ENCODE assay signal across 14 mouse cellular contexts in the genomic region with DNA sequence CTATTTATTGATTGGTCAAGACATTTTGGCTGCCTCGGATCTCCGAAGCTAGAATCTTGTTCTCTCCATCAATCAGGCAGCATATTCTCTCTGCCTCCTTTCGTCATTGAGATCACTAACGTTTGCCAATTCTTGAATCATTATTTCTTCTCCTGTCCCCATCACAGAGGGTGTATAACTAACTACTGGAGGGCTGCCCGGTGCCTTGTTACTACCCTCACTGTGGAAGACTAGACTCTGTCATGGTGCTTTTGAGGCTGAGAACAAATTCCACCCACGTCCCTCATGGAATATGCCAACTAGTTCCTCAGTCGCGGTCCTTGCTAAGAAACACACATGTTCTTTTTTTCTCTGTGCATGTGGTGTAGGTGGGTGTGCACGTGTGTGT. TPM values are rescaled to one million over a fixed set of nuclear protein-coding genes. Genes with fewer than 3 reads are reported as not detected.
DNase-seq lines count a peak whose midpoint lies in the region; ATAC-seq and TF ChIP-seq lines count a peak whose summit lies in the region.
"Had no signal": no experiment of that assay in that cellular context is flagged by ENCODE, and none has a peak within 500 bp of the region (broad histone marks: within the 10 kb centered on the region; RNA-seq: fewer than 3 reads in every experiment).

No protein-coding gene starts in this region.

- H3K36me3 ChIP-seq in forebrain, embryonic 16.5 days (ENCODE audit: control insufficient read depth, insufficient read depth), result no peaks in the 10 kb centered on the region
- no peaks in the 10 kb centered on the region for H3K36me3 ChIP-seq in midbrain, postnatal 0 days (ENCODE audit: insufficient read depth, low read length)
- H3K36me3 ChIP-seq: G1E had no signal

- no peak overlapping the region for H3K9ac ChIP-seq in forebrain, embryonic 16.5 days (replicated peaks; ENCODE audit: low read depth, low read length)
- H3K9ac ChIP-seq in midbrain, postnatal 0 days (replicated peaks; ENCODE audit: low read length, poor library complexity, severe bottlenecking), result no peak overlapping the region

- peak; percentile 82 for ATAC-seq in forebrain, embryonic 16.5 days
- peak; percentile 63 for ATAC-seq in midbrain, postnatal 0 days (ENCODE audit: low FRiP score)

- 27% methylated on average over 9 of the region's 9 CpGs for WGBS in cerebellum, adult 2 months
- 53% methylated on average over 9 of the region's 9 CpGs for WGBS in forebrain, embryonic 16.5 days
- 70% methylated on average over 9 of the region's 9 CpGs for WGBS in midbrain, postnatal 0 days

- intact Hi-C loops in gastrocnemius, postnatal 14 days (cut with DNase I; ENCODE audit: low total_unique reads), result no loop called here

- no peaks in the 10 kb centered on the region for H3K9me3 ChIP-seq in forebrain, embryonic 16.5 days (ENCODE audit: control insufficient read depth, low read length)
- no peaks in the 10 kb centered on the region for H3K9me3 ChIP-seq in midbrain, postnatal 0 days (ENCODE audit: low read length)
- H3K9me3 ChIP-seq: G1E had no signal

- H3K4me2 ChIP-seq in forebrain, embryonic 16.5 days (ENCODE audit: low read length), result no peak overlapping the region
- H3K4me2 ChIP-seq in midbrain, postnatal 0 days (ENCODE audit: low read depth, low read length, poor library complexity, severe bottlenecking), result no peak overlapping the region

- no peaks in the 10 kb centered on the region for H3K27me3 ChIP-seq in cerebellum, adult 2 months (ENCODE audit: control insufficient read depth, insufficient read depth, low read length)
- no peaks in the 10 kb centered on the region for H3K27me3 ChIP-seq in forebrain, embryonic 16.5 days (replicated peaks; ENCODE audit: control insufficient read depth, insufficient read depth, low read length)
- H3K27me3 ChIP-seq in midbrain, postnatal 0 days (ENCODE audit: insufficient read depth, low read length), result no peaks in the 10 kb centered on the region

- no peak for TF ChIP-seq POLR2A in cerebellum, adult 2 months (IDR thresholded peaks at IDR 0.05; ENCODE audit: borderline replicate concordance, insufficient read depth, low read length)

- no peak for TF ChIP-seq CTCF in cerebellum, adult 2 months (IDR thresholded peaks at IDR 0.05; ENCODE audit: borderline replicate concordance, insufficient read depth, low read depth, low read length)
- TF ChIP-seq CTCF in midbrain, postnatal 0 days (IDR thresholded peaks at IDR 0.05), result no peak

- no peak overlapping the region for H3K4me3 ChIP-seq in cerebellum, adult 2 months (replicated peaks; ENCODE audit: insufficient read depth, low read depth, low read length)
- H3K4me3 ChIP-seq in forebrain, embryonic 16.5 days (replicated peaks; ENCODE audit: low read length), result no peak overlapping the region
- H3K4me3 ChIP-seq in midbrain, postnatal 0 days (ENCODE audit: low read depth, low read length), result no peak overlapping the region
- H3K4me3 ChIP-seq: heart, adult 2 months had no signal

- peaks cover 23% of the 10 kb centered on the region for H3K4me1 ChIP-seq in cerebellum, adult 2 months (ENCODE audit: control insufficient read depth, insufficient read depth, low read length)
- peaks cover 10% of the 10 kb centered on the region; the same call in 1 of the 2 replicates for H3K4me1 ChIP-seq in forebrain, embryonic 16.5 days (replicated peaks; ENCODE audit: control insufficient read depth, insufficient read depth, low read length)
- H3K4me1 ChIP-seq in midbrain, postnatal 0 days (ENCODE audit: insufficient read depth, low read length), result no peaks in the 10 kb centered on the region; the same call in 1 of the 2 replicates

- peak; percentile 50 to 63 for DNase-seq in cerebellum, adult 2 months
- DNase-seq in layer of hippocampus, postnatal 10 days (ENCODE audit: low spot score in 2 of 2), result peak; percentile 78 to 82
- DNase-seq in midbrain, postnatal 0 days (ENCODE audit: low spot score), result peak; percentile 82
- no peak for DNase-seq in spleen, adult 18-20 months
- DNase-seq in thymus, adult 18-20 months, result no peak
- no peak for DNase-seq in lung, postnatal 36 days
- DNase-seq in gastrocnemius, postnatal 14 days, result no peak
- DNase-seq: adrenal gland, postnatal 25 days; heart, adult 2 months; kidney, postnatal 25 days; lung, postnatal 4 days; retina, postnatal 1 day had no signal

- peak overlapping the region; percentile 70 for H3K27ac ChIP-seq in cerebellum, adult 2 months (ENCODE audit: insufficient read depth, low read length)
- peak overlapping the region; percentile 82 for H3K27ac ChIP-seq in forebrain, embryonic 16.5 days (ENCODE audit: low read length)
- H3K27ac ChIP-seq in midbrain, postnatal 0 days (ENCODE audit: low read depth, low read length), result peak overlapping the region; percentile 49
- H3K27ac ChIP-seq: heart, adult 2 months had no signal

RNA-seq across cellular contexts. Expression of a gene that starts 15.7 kb away (rescaled TPM):
- 112 and 134 TPM in 2 replicates for polyA plus RNA-seq in cerebellum, adult 2 months (2012; rRNA removed)
- 23.8 and 26.4 TPM in 2 replicates for polyA plus RNA-seq in forebrain, embryonic 16.5 days (2015; fragmentation: Nextera tagmentation; extraction: Ambion mirVana)
- 100 to 1,000 TPM in 1 of 2 experiments, 10 to 100 TPM in 1; 93.1 to 132 TPM for total RNA-seq in layer of hippocampus, postnatal 10 days (2021)
- 95.0 and 144 TPM in 2 replicates for total RNA-seq in midbrain, postnatal 0 days (2014; rRNA removed)
- polyA plus RNA-seq in midbrain, postnatal 0 days (2015; fragmentation: Nextera tagmentation; extraction: Ambion mirVana), result 32.2 and 32.5 TPM in 2 replicates
- total RNA-seq in gastrocnemius, postnatal 14 days (2021), result 1 to 10 TPM; 1.5 to 1.8 TPM

RNA-seq across cellular contexts. Expression of a gene that starts 45.3 kb away (rescaled TPM):
- polyA plus RNA-seq in cerebellum, adult 2 months (2012; rRNA removed), result 2.1 and 3.0 TPM in 2 replicates
- polyA plus RNA-seq in forebrain, embryonic 16.5 days (2015; fragmentation: Nextera tagmentation; extraction: Ambion mirVana), result 2.0 and 2.3 TPM in 2 replicates
- total RNA-seq in layer of hippocampus, postnatal 10 days (2021), result 1 to 10 TPM; 4.2 to 4.5 TPM
- total RNA-seq in midbrain, postnatal 0 days (2014; rRNA removed), result 1.1 and 15.6 TPM in 2 replicates
- polyA plus RNA-seq in midbrain, postnatal 0 days (2015; fragmentation: Nextera tagmentation; extraction: Ambion mirVana), result 1.5 and 1.6 TPM in 2 replicates
- 1 to 10 TPM in 1 of 2 experiments, under 1 TPM in 1; 0.97 to 1.2 TPM for total RNA-seq in gastrocnemius, postnatal 14 days (2021)
- total RNA-seq: G1E had no signal
- polyA plus RNA-seq: G1E had no signal

Comparison
In these comparisons a context has a peak if more than half of its experiments do, and no peak if none do; other contexts are left out.
1. DNase-seq: peak in cerebellum, adult 2 months (2 of 2), layer of hippocampus, postnatal 10 days (2 of 2) and midbrain, postnatal 0 days (single experiment); none in spleen, adult 18-20 months (0 of 2), thymus, adult 18-20 months (0 of 2), lung, postnatal 36 days (single experiment) and gastrocnemius, postnatal 14 days (single experiment).
2. RNA of a gene that starts 15.7 kb away (total RNA-seq): 95.0 to 144 TPM in midbrain, postnatal 0 days and 93.1 to 132 TPM in layer of hippocampus, postnatal 10 days; 1.5 to 1.8 TPM in gastrocnemius, postnatal 14 days; every median in the first group is over 10 times any median in the second.
3. Peak in every context shown above with its lines, with median percentiles within 50 percentile points of each other: H3K27ac ChIP-seq.